Mouse (Mus musculus) liver, embryonic 16.5 days (tissue): ENCODE measurements at regions not wholly inside any gene's neighbourhood (a gene's known extent, or its start where the extent isn't known, plus 50 kb on each side); places are given as distances from the start of the nearest gene placed in this dataset.

Source experiments
- ATAC-seq: fragments of 200-750 bp; cut with Nextera tagmentation; 2 replicates; pipeline ENCODE4 v1.8.0; 2017; ENCODE audit warnings: low read depth, mild to moderate bottlenecking, moderate number of reproducible peaks, moderate library complexity
- H3K27ac ChIP-seq: fragments of 300-500 bp; sonication (generic); 2 replicates; pipeline ENCODE4 v1.5.1; 2014; ENCODE audit warnings: mild to moderate bottlenecking, low read length
- H3K27me3 ChIP-seq: fragments of 300-500 bp; sonication (generic); 2 replicates; pipeline ENCODE4 v1.6.1; 2014; ENCODE audit warnings: low read depth, low read length, mixed read lengths; ENCODE audit not compliant: control insufficient read depth, insufficient read depth
- H3K36me3 ChIP-seq: fragments of 300-500 bp; sonication (generic); 2 replicates; pipeline ENCODE4 v1.6.1; 2014; ENCODE audit warnings: mild to moderate bottlenecking; ENCODE audit not compliant: control insufficient read depth, insufficient read depth
- H3K4me1 ChIP-seq: fragments of 300-500 bp; sonication (generic); 2 replicates; pipeline ENCODE4 v1.6.1; 2014; ENCODE audit warnings: low read depth, low read length, mixed read lengths; ENCODE audit not compliant: control insufficient read depth
- H3K4me2 ChIP-seq: fragments of 300-500 bp; sonication (generic); 2 replicates; pipeline ENCODE4 v1.6.1; 2014; ENCODE audit warnings: low read depth, low read length, mixed read lengths
- H3K4me3 ChIP-seq: fragments of 300-500 bp; sonication (generic); 2 replicates; pipeline ENCODE4 v1.5.1; 2014; ENCODE audit warnings: low read depth, mild to moderate bottlenecking, low read length
- H3K9ac ChIP-seq: fragments of 300-500 bp; sonication (generic); 2 replicates; pipeline ENCODE4 v1.6.1; 2014; ENCODE audit warnings: low read depth, low read length
- H3K9me3 ChIP-seq: fragments of 300-500 bp; sonication (generic); replicated peaks from 2 replicates; pipeline ENCODE4 v1.6.1; 2016; ENCODE audit warnings: low read length; ENCODE audit not compliant: control insufficient read depth
- WGBS: fragments of 180-500 bp; shearing (Covaris S2); extraction: QIAGEN DNeasy Blood & Tissue Kit; methylation state at CpG from one replicate; pipeline ENCODE4 v1.1.7; 2014; ENCODE audit not compliant: insufficient replicate concordance; 5-methylcytosine and 5-hydroxymethylcytosine counted together

DNA sequence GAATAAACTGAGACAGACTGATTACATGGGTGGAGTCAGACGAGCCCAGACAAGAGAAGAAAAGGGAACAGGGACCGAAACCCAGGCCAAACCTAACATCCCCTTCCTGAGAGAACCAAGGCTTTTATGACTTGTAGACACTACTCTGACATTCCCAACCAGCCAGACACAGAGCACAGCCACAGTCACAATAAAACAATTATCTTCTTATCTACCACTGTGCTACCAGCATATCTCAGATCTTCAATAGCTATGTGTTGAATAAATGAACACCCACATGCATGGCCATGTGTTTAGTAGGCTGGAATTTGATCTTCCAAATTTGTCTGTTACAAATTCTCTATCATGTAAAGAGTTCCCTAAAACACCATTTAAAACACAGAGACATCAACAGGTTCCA lies 430.7 kb downstream of the Tns1 start:
- 52% methylated on average over 2 of the region's 2 CpGs for WGBS
- H3K9me3 ChIP-seq: no peaks in the 10 kb centered on the region
- no peak for ATAC-seq

DNA sequence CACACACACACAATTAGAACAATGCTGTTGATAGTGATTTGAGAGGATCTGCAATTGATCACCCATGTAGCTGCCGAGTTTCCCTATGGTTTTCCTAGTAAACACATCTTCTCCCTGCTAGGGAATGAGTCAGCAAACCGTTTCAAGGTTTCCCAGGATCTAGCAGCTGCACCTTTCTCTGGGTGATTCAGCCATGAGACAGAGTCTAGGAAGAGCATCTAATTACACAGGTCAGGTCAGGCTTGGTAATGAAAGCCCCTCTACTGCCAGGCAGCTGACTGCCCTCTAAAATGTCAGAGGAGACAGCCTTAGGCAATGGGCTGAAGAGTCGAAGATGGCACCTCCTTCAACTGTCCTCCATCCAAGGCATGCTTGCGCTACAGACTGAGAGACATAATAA lies 438.5 kb downstream of the Tns1 start:
- Histone ChIP-seq H3K27me3 (no peaks in the 10 kb centered on the region), H3K4me2 (no peak overlapping the region), H3K4me1 (no peaks in the 10 kb centered on the region; the same call in 1 of the 2 replicates), H3K27ac (no peak overlapping the region), H3K4me3 (no peak overlapping the region), H3K36me3 (no peaks in the 10 kb centered on the region), H3K9me3 (no peaks in the 10 kb centered on the region), H3K9ac (no peak overlapping the region)
- no peak for ATAC-seq
- 60% methylated on average over 4 of the region's 4 CpGs for WGBS

More for the DNA sequence above, 430.7 kb downstream of the Tns1 start:
- H3K27me3 ChIP-seq: no peaks in the 10 kb centered on the region
- H3K4me1 ChIP-seq: no peaks in the 10 kb centered on the region
- no peak overlapping the region for H3K4me3 ChIP-seq
- no peak overlapping the region for H3K9ac ChIP-seq
- no peak overlapping the region for H3K4me2 ChIP-seq
- H3K27ac ChIP-seq: no peak overlapping the region
- no peaks in the 10 kb centered on the region for H3K36me3 ChIP-seq

DNA sequence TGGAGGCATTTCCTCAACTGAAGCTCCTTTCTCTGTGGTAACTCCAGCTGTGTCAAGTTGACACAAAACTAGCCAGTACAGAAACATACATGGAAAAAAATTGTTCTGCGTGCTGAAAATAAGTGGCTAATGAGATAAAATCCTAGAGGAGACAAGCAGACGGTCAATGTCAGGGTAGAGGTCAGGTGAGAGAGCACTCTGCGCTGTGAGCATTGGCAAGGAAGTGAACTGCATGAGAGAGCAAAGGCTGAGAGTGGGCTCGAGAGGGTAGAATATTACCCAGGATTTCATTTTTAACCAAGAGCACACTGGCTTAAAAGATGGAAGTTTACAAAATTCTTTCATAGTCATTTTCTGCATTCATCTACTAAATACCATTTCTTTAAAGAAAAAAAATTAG lies 439.2 kb downstream of the Tns1 start:
- H3K27ac ChIP-seq: no peak overlapping the region
- WGBS: 65% methylated on average over 4 of the region's 4 CpGs

DNA sequence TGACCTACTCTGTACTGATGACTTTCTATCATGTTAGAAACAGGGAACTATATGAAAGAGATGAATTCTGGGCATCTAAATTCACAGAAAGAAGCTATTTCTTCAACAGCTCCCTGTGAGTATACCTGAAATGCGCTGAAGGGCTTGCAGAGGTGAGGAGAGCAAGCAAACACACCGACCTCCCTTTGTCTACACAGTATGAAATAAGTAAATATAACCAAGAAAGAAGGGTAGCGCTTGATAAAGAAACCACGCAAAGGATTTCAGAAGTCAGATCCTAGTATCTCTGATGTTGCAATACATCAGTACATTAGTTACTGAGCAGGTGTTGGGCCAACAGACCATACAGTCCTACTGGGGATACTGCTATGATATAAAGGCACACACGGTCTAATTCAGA lies 440.1 kb downstream of the Tns1 start:
- no peak; the same call in 1 of the 2 replicates for ATAC-seq
- Histone ChIP-seq H3K4me1 (no peaks in the 10 kb centered on the region; the same call in 1 of the 2 replicates), H3K9ac (no peak overlapping the region), H3K4me3 (no peak overlapping the region), H3K4me2 (no peak overlapping the region), H3K9me3 (no peaks in the 10 kb centered on the region), H3K27ac (no peak overlapping the region), H3K27me3 (no peaks in the 10 kb centered on the region), H3K36me3 (no peaks in the 10 kb centered on the region)
- WGBS: 49% methylated on average over 5 of the region's 5 CpGs

More for the DNA sequence above, 439.2 kb downstream of the Tns1 start:
- Histone ChIP-seq H3K4me3 (no peak overlapping the region), H3K9me3 (no peaks in the 10 kb centered on the region), H3K4me2 (no peak overlapping the region), H3K9ac (no peak overlapping the region), H3K27me3 (no peaks in the 10 kb centered on the region), H3K4me1 (no peaks in the 10 kb centered on the region; the same call in 1 of the 2 replicates), H3K36me3 (no peaks in the 10 kb centered on the region)
- ATAC-seq: no peak

DNA sequence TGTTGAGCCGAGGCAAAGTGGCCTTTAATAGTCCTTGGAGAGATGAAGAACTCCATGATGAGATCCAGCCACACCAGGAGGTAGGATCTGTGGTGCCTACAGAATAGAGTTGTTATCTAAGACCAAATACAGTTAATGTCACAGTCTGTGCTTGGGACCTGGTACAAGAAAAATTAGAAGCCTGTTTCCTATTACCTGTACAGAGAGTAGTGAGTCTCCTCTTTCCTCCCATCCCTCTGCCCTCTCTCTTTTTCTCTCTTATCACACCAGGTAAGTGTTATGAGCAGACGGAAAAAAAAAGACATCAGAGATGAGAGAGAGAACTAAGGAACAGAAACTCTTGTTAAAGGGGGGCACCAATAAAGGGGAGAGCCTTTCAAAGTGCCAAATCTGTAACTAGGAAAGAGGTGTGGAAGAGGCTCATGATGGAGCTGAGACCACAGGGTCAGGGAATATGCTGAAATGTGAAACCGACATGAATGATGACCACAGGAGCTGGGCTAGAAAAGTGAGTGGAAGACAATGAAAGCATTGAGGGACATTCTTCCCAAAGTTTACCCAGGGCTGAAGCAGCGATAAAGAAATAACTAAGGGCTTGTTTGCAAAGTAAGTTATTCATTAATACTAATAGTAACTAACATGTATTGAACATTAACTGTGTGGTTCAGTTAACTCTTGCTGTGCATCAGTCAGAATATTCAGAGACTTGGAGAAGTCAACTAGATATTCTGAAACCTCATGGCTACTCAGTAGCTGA lies 440.9 kb downstream of the Tns1 start:
- H3K4me1 ChIP-seq: no peaks in the 10 kb centered on the region; the same call in 1 of the 2 replicates
- no peaks in the 10 kb centered on the region for H3K9me3 ChIP-seq
- H3K4me2 ChIP-seq: 0 out of 2 replicates have a peak overlapping the region, but pooled peaks have one; percentile 9
- H3K4me3 ChIP-seq: no peak overlapping the region
- ATAC-seq: peak; percentile 43; the same call in 1 of the 2 replicates
- 41% methylated on average over 4 of the region's 4 CpGs for WGBS
- H3K27me3 ChIP-seq: no peaks in the 10 kb centered on the region
- H3K36me3 ChIP-seq: no peaks in the 10 kb centered on the region
- H3K27ac ChIP-seq: no peak overlapping the region
- no peak overlapping the region for H3K9ac ChIP-seq

DNA sequence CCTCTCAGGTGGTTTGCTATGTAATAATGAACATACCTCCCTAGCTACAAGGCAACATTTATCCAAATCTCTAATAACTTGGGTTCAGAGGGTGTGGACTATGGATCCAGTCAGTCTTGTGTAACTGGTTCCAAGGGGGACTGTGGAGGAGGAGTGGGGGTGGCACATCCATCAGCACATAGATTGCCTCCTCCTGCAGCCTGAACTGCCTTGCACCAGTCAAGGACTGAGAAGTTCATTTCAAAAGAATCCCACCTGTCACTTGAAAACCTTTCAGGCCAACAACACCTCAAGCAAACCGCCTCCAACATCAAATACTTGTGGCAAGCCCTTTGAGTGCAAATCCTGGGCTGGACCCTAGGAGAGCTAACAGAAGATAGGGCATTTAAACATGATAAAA lies 442.6 kb downstream of the Tns1 start:
- Histone ChIP-seq H3K4me3 (no peak overlapping the region), H3K36me3 (no peaks in the 10 kb centered on the region), H3K4me2 (no peak overlapping the region), H3K27ac (no peak overlapping the region), H3K4me1 (no peaks in the 10 kb centered on the region; the same call in 1 of the 2 replicates), H3K9ac (no peak overlapping the region), H3K27me3 (no peaks in the 10 kb centered on the region), H3K9me3 (no peaks in the 10 kb centered on the region)
- ATAC-seq: no peak
- WGBS: 50% methylated on average over 1 of the region's 1 CpGs

DNA sequence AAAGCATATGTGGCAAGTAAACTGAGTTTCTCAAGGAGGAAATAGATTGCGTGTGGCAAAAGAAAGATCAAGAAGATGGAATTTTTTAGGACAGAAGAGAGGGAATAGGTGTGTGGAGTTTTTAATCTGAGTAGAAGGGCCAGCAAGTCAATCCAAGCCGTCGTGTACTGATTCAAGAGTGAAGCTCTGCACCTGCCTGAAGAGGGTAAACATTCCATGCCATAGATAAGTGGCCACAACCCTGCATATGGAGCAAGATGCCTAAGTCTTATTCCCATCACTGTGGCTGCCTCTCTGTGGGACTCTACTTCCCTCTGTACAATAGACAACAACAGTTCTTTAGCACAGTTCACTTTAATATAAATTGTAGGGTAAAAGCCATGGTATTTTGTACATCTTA lies 443.4 kb downstream of the Tns1 start:
- 50% methylated on average over 3 of the region's 3 CpGs for WGBS
- no peaks in the 10 kb centered on the region; the same call in 1 of the 2 replicates for H3K4me1 ChIP-seq
- ATAC-seq: no peak
- H3K27me3 ChIP-seq: no peaks in the 10 kb centered on the region
- no peak overlapping the region for H3K27ac ChIP-seq
- H3K36me3 ChIP-seq: no peaks in the 10 kb centered on the region
- H3K4me2 ChIP-seq: no peak overlapping the region
- no peaks in the 10 kb centered on the region for H3K9me3 ChIP-seq
- no peak overlapping the region for H3K4me3 ChIP-seq
- no peak overlapping the region for H3K9ac ChIP-seq

DNA sequence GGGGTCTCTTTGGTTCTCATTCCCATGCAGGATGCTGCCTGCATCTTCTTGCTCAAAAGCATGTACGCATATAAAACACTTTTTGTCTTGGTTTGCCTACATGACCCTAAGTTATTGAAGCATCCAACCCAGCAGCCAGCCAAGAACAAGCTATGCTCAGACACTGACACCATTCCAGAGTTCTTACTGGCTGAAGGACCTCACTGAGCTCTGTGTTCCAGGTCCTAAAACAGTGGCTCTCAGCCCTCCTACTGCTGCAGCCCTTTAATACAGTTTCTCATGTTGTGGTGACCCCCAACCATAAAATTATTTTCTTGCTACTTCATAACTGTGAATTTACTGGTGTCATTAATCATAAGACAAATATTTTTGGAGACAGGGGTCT lies 450.4 kb downstream of the Tns1 start:
- no peaks in the 10 kb centered on the region for H3K36me3 ChIP-seq
- ATAC-seq: no peak
- H3K4me1 ChIP-seq: no peaks in the 10 kb centered on the region
- no peak overlapping the region for H3K9ac ChIP-seq
- no peak overlapping the region for H3K4me3 ChIP-seq
- H3K27me3 ChIP-seq: no peaks in the 10 kb centered on the region
- H3K4me2 ChIP-seq: no peak overlapping the region
- no peak overlapping the region for H3K27ac ChIP-seq
- 62% methylated on average over 1 of the region's 1 CpGs for WGBS
- H3K9me3 ChIP-seq: no peaks in the 10 kb centered on the region

DNA sequence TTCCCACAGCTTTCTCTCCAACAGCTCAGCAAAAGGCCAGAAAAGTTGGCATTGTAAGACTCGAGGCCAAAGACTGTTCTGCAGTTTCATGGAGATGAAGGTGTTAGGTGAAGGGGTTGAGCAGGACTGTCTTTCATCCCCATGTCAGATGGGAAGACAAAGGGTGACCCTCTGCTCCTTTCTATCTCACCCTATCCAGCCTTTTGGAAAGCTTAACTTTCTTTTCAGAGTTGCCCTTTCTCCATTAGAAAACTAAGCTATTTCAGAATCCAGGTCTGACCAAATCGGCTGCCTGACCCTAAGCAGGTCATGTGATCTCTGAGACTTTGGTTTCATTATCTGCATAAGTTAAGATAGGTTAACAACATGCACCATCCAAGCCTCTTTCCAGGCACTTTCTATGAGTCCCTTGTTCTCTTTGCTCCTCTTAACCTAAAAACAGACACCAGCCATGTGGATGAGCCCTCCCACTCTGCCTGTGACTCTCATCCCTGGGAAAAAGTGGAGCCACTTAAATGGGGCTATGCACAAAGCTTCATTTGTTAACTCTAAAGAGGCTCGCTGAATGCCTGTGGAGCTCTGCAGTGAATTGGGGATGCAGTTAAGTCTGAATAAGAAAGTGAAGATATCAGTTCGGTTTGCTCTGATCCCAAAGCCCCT lies 450.9 kb downstream of the Tns1 start:
- no peaks in the 10 kb centered on the region for H3K4me1 ChIP-seq
- no peak overlapping the region for H3K27ac ChIP-seq
- 32% methylated on average over 4 of the region's 4 CpGs for WGBS
- no peaks in the 10 kb centered on the region for H3K27me3 ChIP-seq
- ATAC-seq: no peak
- H3K4me3 ChIP-seq: no peak overlapping the region
- H3K9me3 ChIP-seq: no peaks in the 10 kb centered on the region
- H3K36me3 ChIP-seq: no peaks in the 10 kb centered on the region
- no peak overlapping the region for H3K9ac ChIP-seq
- H3K4me2 ChIP-seq: no peak overlapping the region
